Mouse (Mus musculus): Measurements from ENCODE around the gene Rtp2. TPM values are rescaled to one million over a fixed set of nuclear protein-coding genes. Genes with fewer than 3 reads are reported as not detected.

Rtp2 gene
- polyA plus RNA-seq, 1 experiment = not detected

- no peaks in the 10 kb centered on the region for H3K27me3 ChIP-seq (ENCODE audit: control insufficient read depth, insufficient read depth, low read length)
- 72% methylated on average over 11 of the region's 11 CpGs for WGBS
- no peak overlapping the region for H3K27ac ChIP-seq (ENCODE audit: insufficient read depth, low read length)
- H3K4me3 ChIP-seq (ENCODE audit: extremely low read depth, insufficient read depth, insufficient read length) = no peak overlapping the region
- no peaks in the 10 kb centered on the region for H3K36me3 ChIP-seq (ENCODE audit: control insufficient read depth, insufficient read depth, low read length)
- no peaks in the 10 kb centered on the region for H3K4me1 ChIP-seq (ENCODE audit: control insufficient read depth, insufficient read depth, insufficient read length)
- TF ChIP-seq POLR2A (IDR thresholded peaks at IDR 0.05; ENCODE audit: low read depth, low read length) = no peak
- peak; percentile 40; the same call in 1 of the 2 replicates for TF ChIP-seq CTCF (IDR thresholded peaks at IDR 0.05; ENCODE audit: extremely low read depth, insufficient read depth, insufficient read length, insufficient replicate concordance)
- DNase-seq (ENCODE audit: low read depth in 1 of 2, low spot score in 2 of 2) = peak in 1 of 2 experiments; percentile 15
These were observed 21.2 kb upstream of the Rtp2 start for GRCm38 (mm10) chr16:23953189-23953958.

DNA sequence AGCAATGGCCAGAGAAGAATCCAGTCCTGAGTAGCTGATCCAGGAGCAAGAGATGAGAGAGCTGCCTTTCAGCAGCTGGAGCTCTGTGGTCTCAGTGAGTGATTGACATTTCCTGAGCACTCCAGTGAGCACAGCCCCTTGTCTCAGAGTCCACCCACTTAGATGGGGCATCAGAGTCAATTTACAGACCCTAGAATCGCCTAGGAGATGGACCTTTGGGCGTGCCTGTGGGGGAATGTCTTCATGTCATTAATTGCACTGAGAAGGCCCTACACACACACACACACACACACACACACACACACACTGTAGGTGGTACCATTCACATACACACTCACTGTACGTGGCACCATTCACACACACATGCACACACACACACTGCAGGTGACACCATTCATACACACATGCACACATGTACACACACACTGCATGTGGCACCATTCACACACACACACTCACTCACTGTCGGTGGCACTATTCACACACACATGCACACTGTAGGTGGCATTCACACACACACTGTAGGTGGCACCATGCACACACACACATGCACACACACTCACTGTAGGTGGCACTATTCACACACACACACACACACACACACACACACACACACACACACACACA is 20.0 kb upstream of the Rtp2 start:
- TF ChIP-seq CTCF (IDR thresholded peaks at IDR 0.05; ENCODE audit: extremely low read depth, insufficient read depth, insufficient read length, insufficient replicate concordance) (no peak), POLR2A (IDR thresholded peaks at IDR 0.05; ENCODE audit: low read depth, low read length) (no peak)
- H3K36me3 ChIP-seq (ENCODE audit: control insufficient read depth, insufficient read depth, low read length) = no peaks in the 10 kb centered on the region
- no peak overlapping the region for H3K27ac ChIP-seq (ENCODE audit: insufficient read depth, low read length)
- no peak for DNase-seq (ENCODE audit: low read depth in 1 of 2, low spot score in 2 of 2)
- H3K4me3 ChIP-seq (ENCODE audit: extremely low read depth, insufficient read depth, insufficient read length) = no peak overlapping the region
- no peaks in the 10 kb centered on the region for H3K27me3 ChIP-seq (ENCODE audit: control insufficient read depth, insufficient read depth, low read length)
- H3K4me1 ChIP-seq (ENCODE audit: control insufficient read depth, insufficient read depth, insufficient read length) = no peaks in the 10 kb centered on the region
- WGBS = 68% methylated on average over 4 of the region's 4 CpGs

DNA sequence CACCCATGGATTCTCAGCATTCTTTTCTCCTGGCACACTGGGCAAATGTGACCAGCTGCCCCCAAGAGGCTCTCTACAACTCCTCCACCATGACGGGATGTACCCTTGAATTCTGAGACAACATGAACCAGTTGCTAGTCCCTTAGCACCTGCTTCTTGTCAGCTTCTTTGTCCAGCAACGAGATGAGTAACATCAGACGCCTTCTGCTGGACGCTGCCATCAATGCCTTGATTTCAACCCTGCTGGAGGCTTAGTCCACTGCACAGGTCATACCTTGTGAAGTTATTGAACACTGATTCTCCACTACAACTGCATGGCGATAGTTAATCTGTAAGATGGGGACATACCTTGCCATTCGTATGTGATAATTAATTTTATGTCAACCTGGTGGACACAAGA is 15.5 kb upstream of the Rtp2 start:
- no peaks in the 10 kb centered on the region for H3K27me3 ChIP-seq (ENCODE audit: control insufficient read depth, insufficient read depth, low read length)
- H3K36me3 ChIP-seq (ENCODE audit: control insufficient read depth, insufficient read depth, low read length) = no peaks in the 10 kb centered on the region
- no peaks in the 10 kb centered on the region for H3K4me1 ChIP-seq (ENCODE audit: control insufficient read depth, insufficient read depth, insufficient read length)
- H3K27ac ChIP-seq (ENCODE audit: insufficient read depth, low read length) = no peak overlapping the region
- H3K4me3 ChIP-seq (ENCODE audit: extremely low read depth, insufficient read depth, insufficient read length) = no peak overlapping the region
- TF ChIP-seq CTCF (IDR thresholded peaks at IDR 0.05; ENCODE audit: extremely low read depth, insufficient read depth, insufficient read length, insufficient replicate concordance) = no peak
- TF ChIP-seq POLR2A (IDR thresholded peaks at IDR 0.05; ENCODE audit: low read depth, low read length) = no peak
- no peak for DNase-seq (ENCODE audit: low read depth in 1 of 2, low spot score in 2 of 2)
- 87% methylated on average over 6 of the region's 6 CpGs for WGBS

DNA sequence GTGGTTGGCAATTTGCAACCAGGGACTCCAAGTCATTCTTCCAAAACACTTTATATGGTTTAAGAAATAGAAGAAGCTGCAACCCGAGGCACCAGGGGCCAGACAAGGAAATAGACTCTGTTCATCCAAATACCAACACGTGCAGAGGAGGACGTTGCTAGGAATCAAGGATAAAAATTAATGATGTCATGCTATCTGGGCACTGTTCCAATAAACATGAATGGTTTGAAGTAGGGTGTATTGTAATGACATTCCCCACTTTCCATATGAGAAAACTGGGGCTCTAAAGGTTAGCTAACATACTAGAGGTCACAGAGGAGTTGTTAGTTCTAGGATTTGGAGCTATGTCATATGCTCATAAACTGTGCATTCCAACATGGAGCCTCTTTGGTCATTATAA is 12.6 kb upstream of the Rtp2 start:
- Histone ChIP-seq H3K4me3 (ENCODE audit: extremely low read depth, insufficient read depth, insufficient read length) (no peak overlapping the region), H3K36me3 (ENCODE audit: control insufficient read depth, insufficient read depth, low read length) (no peaks in the 10 kb centered on the region), H3K27ac (ENCODE audit: insufficient read depth, low read length) (no peak overlapping the region), H3K27me3 (ENCODE audit: control insufficient read depth, insufficient read depth, low read length) (no peaks in the 10 kb centered on the region), H3K4me1 (ENCODE audit: control insufficient read depth, insufficient read depth, insufficient read length) (no peaks in the 10 kb centered on the region)
- DNase-seq (ENCODE audit: low read depth in 1 of 2, low spot score in 2 of 2) = no peak
- 51% methylated on average over 3 of the region's 3 CpGs for WGBS
- TF ChIP-seq POLR2A (IDR thresholded peaks at IDR 0.05; ENCODE audit: low read depth, low read length) (no peak), CTCF (IDR thresholded peaks at IDR 0.05; ENCODE audit: extremely low read depth, insufficient read depth, insufficient read length, insufficient replicate concordance) (no peak)

- 81% methylated on average over 2 of the region's 2 CpGs for WGBS
- TF ChIP-seq POLR2A (IDR thresholded peaks at IDR 0.05; ENCODE audit: low read depth, low read length) (no peak), CTCF (IDR thresholded peaks at IDR 0.05; ENCODE audit: extremely low read depth, insufficient read depth, insufficient read length, insufficient replicate concordance) (no peak)
These were observed 2.2 kb upstream of the Rtp2 start for GRCm38 (mm10) chr16:23934397-23934796.

DNA sequence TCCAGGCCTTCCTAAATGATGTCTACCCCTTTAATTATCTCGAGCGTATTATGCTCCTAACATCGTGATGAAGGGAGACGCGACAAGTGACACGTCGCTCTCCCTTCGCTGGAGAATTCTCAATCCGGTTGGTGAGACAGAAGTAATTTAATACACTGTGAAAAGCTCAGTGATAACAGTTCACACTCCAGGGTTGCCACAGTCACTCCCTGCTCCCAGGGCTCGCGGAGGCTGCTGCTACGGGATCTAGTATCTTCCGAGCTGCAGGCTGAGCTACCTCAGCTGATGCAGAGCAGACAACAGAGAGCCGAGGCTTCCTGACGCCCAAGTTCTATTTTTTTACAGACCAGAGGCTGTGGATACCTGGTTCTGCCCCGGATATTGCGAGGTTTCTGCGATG is 919 bp downstream of the Rtp2 start:
- Histone ChIP-seq H3K27me3 (ENCODE audit: control insufficient read depth, insufficient read depth, low read length) (no peaks in the 10 kb centered on the region), H3K27ac (ENCODE audit: insufficient read depth, low read length) (no peak overlapping the region), H3K4me1 (ENCODE audit: control insufficient read depth, insufficient read depth, insufficient read length) (no peaks in the 10 kb centered on the region), H3K4me3 (ENCODE audit: extremely low read depth, insufficient read depth, insufficient read length) (no peak overlapping the region), H3K36me3 (ENCODE audit: control insufficient read depth, insufficient read depth, low read length) (no peaks in the 10 kb centered on the region)
- 87% methylated on average over 18 of the region's 18 CpGs for WGBS
- TF ChIP-seq POLR2A (IDR thresholded peaks at IDR 0.05; ENCODE audit: low read depth, low read length) = no peak
- TF ChIP-seq CTCF (IDR thresholded peaks at IDR 0.05; ENCODE audit: extremely low read depth, insufficient read depth, insufficient read length, insufficient replicate concordance) = no peak
- DNase-seq (ENCODE audit: low read depth in 1 of 2, low spot score in 2 of 2) = no peak

More at GRCm38 (mm10) chr16:23934397-23934796, 2.2 kb upstream of the Rtp2 start:
- Histone ChIP-seq H3K36me3 (ENCODE audit: control insufficient read depth, insufficient read depth, low read length) (no peaks in the 10 kb centered on the region), H3K27ac (ENCODE audit: insufficient read depth, low read length) (no peak overlapping the region), H3K4me3 (ENCODE audit: extremely low read depth, insufficient read depth, insufficient read length) (no peak overlapping the region), H3K4me1 (ENCODE audit: control insufficient read depth, insufficient read depth, insufficient read length) (no peaks in the 10 kb centered on the region), H3K27me3 (ENCODE audit: control insufficient read depth, insufficient read depth, low read length) (no peaks in the 10 kb centered on the region)
- DNase-seq (ENCODE audit: low read depth in 1 of 2, low spot score in 2 of 2) = no peak

Data from spleen, adult 2 months (tissue).